Comparison of ENCODE assay signal across 9 mouse cellular contexts in genomic region chr11:16967806-16968205, GRCm38 (mm10). TPM values are rescaled to one million over a fixed set of nuclear protein-coding genes. Genes with fewer than 3 reads are reported as not detected.
DNase-seq lines count a peak whose midpoint lies in the region; ATAC-seq and TF ChIP-seq lines count a peak whose summit lies in the region.
"Had no signal": no experiment of that assay in that cellular context is flagged by ENCODE, and none has a peak within 500 bp of the region (broad histone marks: within the 10 kb centered on the region; RNA-seq: fewer than 3 reads in every experiment).

No protein-coding gene starts in this region.

- no peak for DNase-seq in cerebellum, adult 11 months
- peak; percentile 36 to 75 for DNase-seq in layer of hippocampus, adult 18-20 months (ENCODE audit: low spot score in 2 of 2)
- no peak for DNase-seq in layer of hippocampus, adult 9-10 months (ENCODE audit: low spot score)
- DNase-seq in cerebellum, postnatal 10 days = peak; percentile 63 to 75
- DNase-seq in left cerebral cortex, adult 2 months (ENCODE audit: extremely low spot score in 1 of 2, low spot score in 2 of 2) = peak; percentile 38 to 41
- peak; percentile 63 to 70 for DNase-seq in right cerebral cortex, postnatal 10 days (ENCODE audit: low spot score in 2 of 2)
- no peak for DNase-seq in gastrocnemius, postnatal 4 days (ENCODE audit: low spot score in 2 of 2)

- no peak overlapping the region for H3K4me3 ChIP-seq in left cerebral cortex, adult 2 months
- H3K4me3 ChIP-seq: limb, embryonic 15.5 days had no signal

- ATAC-seq in cerebellum, adult (ENCODE audit: insufficient number of reproducible peaks, low FRiP score, low TSS enrichment) = peak; percentile 58; the same call in 1 of the 2 replicates

- intact Hi-C loops in left cerebral cortex, adult 2 months (cut with DNase I) = loop anchor here (1.0 to 5.0 kb wide), 2 partner anchors 44 to 85 kb away; no protein-coding TSS in a partner anchor

- TF ChIP-seq CTCF in left cerebral cortex, adult 2 months (IDR thresholded peaks at IDR 0.05) = peak; percentile 67

- no peak overlapping the region for H3K27ac ChIP-seq in left cerebral cortex, adult 2 months
- H3K27ac ChIP-seq: limb, embryonic 15.5 days had no signal

RNA-seq across cellular contexts. Expression of gene Fbxo48, which starts 16.6 kb away (rescaled TPM):
- total RNA-seq in layer of hippocampus, adult 18-20 months (2021) = 1 to 10 TPM; 1.6 to 2.2 TPM
- 1 to 10 TPM; 1.3 to 2.5 TPM for total RNA-seq in left cerebral cortex, adult 2 months (2021)
- total RNA-seq in gastrocnemius, postnatal 4 days (2021) = 1 to 10 TPM; 2.2 to 2.5 TPM

Comparison
In these comparisons a context has a peak if more than half of its experiments do, and no peak if none do; other contexts are left out.
1. DNase-seq: peak in layer of hippocampus, adult 18-20 months (2 of 2), cerebellum, postnatal 10 days (2 of 2), left cerebral cortex, adult 2 months (2 of 2) and right cerebral cortex, postnatal 10 days (2 of 2); none in cerebellum, adult 11 months (single experiment), layer of hippocampus, adult 9-10 months (single experiment) and gastrocnemius, postnatal 4 days (0 of 2).